Mouse (Mus musculus): ENCODE data around the gene Ap5b1. TPM values are rescaled to one million over a fixed set of nuclear protein-coding genes. Genes with fewer than 3 reads are reported as not detected.

The Ap5b1 gene
- polyA plus RNA-seq, 1 experiment from 2014 or later: 2.9 TPM

DNA sequence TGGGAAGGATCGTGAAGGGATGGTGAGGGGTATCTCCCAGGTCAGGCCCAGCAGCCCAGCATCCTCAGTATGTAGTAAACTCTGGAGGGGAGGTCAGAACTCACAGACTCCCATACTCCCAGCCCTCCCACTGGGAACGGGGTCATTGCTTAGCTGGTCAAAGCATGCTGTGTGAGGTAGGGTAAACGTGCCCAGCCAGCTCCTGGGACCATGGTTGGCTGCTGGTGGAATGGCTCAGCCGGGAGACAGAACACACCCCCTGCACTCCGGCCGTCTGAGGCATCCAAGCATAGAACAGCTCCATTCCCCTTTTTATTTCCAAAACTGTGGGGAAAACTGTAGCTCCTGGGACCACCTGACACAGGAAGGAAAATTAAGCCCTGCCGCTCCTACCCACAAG is 9.7 kb upstream of the Ap5b1 start:
- Histone ChIP-seq H3K9me3 (no peaks in the 10 kb centered on the region), H3K4me1 (replicated peaks) (peaks cover 18% of the 10 kb centered on the region), H3K4me2 (no peak overlapping the region), H3K27ac (no peak overlapping the region), H3K4me3 (no peak overlapping the region), H3K36me3 (no peaks in the 10 kb centered on the region), H3K27me3 (peaks cover 89% of the 10 kb centered on the region), H3K9ac (no peak overlapping the region)
- 44% methylated on average over 7 of the region's 7 CpGs for WGBS
- ATAC-seq (ENCODE audit: low FRiP score): no peak

GRCm38 (mm10) chr19:5558770-5559169 is 9.1 kb upstream of the Ap5b1 start:
- H3K36me3 ChIP-seq: no peaks in the 10 kb centered on the region
- no peak overlapping the region for H3K4me3 ChIP-seq
- ATAC-seq (ENCODE audit: low FRiP score): no peak
- no peak overlapping the region for H3K27ac ChIP-seq
- 56% methylated on average over 8 of the region's 8 CpGs for WGBS
- H3K9ac ChIP-seq: no peak overlapping the region
- no peak overlapping the region for H3K4me2 ChIP-seq
- H3K9me3 ChIP-seq: no peaks in the 10 kb centered on the region
- H3K27me3 ChIP-seq: peaks cover 95% of the 10 kb centered on the region
- H3K4me1 ChIP-seq (replicated peaks): peaks cover 18% of the 10 kb centered on the region

DNA sequence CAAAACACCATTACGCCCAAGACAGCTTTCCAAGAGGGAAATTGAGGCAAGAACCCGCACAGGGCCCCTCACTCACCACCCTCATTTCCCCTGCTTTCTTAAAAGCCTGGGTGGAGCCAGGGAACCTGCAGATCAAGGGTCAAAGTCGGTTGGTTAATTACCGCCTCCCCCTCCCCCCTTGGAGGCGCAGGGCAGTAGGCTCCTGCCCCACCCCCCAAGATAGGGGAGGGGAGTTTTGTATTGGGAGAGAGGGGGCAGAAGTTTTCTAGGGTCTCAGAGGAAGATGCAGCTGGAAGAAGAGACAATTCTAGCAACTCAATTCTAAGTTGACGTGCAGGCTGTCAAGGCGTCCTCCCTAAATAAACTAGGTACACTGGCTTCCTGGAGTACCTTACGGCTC is 8.6 kb upstream of the Ap5b1 start:
- 17% methylated on average over 8 of the region's 8 CpGs for WGBS
- H3K36me3 ChIP-seq: no peaks in the 10 kb centered on the region
- peaks cover 98% of the 10 kb centered on the region for H3K27me3 ChIP-seq
- no peak overlapping the region for H3K27ac ChIP-seq
- ATAC-seq (ENCODE audit: low FRiP score): no peak
- H3K4me3 ChIP-seq: no peak overlapping the region
- H3K4me2 ChIP-seq: no peak overlapping the region
- peaks cover 18% of the 10 kb centered on the region for H3K4me1 ChIP-seq (replicated peaks)
- H3K9ac ChIP-seq: no peak overlapping the region
- H3K9me3 ChIP-seq: no peaks in the 10 kb centered on the region

DNA sequence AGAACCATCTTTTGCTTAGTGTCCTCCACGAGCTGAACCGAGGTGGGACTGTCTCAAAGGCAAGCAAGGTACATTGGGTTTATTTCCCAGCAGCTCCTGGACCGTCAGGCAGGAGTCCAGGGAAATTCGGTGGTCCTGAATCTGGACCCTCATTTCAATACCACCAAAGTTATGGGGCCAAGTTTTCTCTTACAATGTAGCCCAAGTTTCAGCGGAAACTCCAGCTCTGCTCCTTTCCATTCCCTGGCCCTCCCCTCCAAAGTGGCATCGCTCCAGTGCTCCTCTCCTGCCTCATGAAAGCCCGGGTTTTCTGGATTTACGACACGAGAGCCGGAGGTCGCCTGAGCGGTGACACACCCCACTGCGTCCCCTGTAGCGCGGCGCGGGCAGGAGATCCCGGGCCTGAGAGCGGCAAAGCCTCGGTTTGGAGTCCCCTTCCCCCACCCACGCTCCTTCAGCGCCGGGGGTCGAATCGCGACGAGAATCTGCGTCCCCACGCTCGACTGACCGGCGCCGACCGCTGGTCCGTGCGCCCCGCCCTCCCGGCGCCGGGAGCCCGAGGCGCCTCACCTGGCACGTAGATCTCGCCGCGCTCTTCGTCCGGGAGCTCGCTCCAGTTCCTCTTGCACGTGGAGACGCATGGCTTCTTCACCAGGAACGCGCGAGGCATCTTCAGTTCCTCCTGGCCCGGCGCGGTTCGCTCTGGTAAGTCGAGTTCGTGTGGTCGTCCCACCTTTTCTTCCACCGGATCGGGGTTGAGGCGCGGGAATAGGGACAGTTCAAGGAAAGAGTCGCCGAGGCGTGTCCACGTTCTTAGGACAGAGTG is 8.0 kb upstream of the Ap5b1 start:
- under 1% methylated on average over 69 of the region's 69 CpGs for WGBS
- Histone ChIP-seq H3K4me2 (peak overlapping the region; percentile 61), H3K27me3 (peaks cover 100% of the 10 kb centered on the region), H3K36me3 (no peaks in the 10 kb centered on the region), H3K9ac (peak overlapping the region; percentile 51; the same call in 1 of the 2 replicates), H3K27ac (no peak overlapping the region), H3K4me3 (peak overlapping the region; percentile 36), H3K9me3 (no peaks in the 10 kb centered on the region), H3K4me1 (replicated peaks) (peaks cover 18% of the 10 kb centered on the region)
- ATAC-seq (ENCODE audit: low FRiP score): no peak

DNA sequence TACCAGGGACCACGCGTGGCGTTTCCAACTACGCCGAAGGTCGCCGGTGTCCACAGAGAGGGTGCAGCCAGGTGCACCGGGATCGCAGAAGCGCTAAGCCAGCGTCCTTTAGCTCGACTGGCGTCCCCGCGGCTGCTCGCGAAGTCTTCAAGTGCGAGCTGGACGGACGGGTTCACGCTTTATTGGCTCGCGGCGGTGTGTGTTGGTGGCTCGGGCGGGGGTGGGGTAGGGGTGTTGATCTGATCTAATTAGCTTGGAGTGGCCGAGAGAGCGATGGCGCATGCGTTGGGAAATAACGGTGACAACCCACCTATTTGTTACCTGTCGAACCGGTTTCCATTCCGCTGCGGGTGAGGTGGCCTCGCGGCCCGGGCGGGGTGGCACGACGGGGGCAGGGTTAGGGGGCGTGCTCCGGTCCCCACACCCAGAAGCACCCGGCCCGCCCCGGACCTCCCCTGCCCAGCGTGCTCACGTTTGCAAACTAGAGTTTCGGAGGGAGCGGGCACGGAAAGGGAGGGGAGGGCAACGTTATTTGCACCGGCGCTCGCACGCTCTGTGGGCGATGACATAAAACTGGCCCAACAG is 7.3 kb upstream of the Ap5b1 start, which contains the start of gene Ovol1:
TSS of gene Ovol1 (minus strand) at position 190 of the 585 bp plus-strand sequence.
- H3K9ac ChIP-seq: peak within 1 kb of the TSS; percentile 58
- H3K27ac ChIP-seq: no peak within 1 kb of the TSS
- 1% methylated on average over 57 of the region's 57 CpGs for WGBS
- H3K4me1 ChIP-seq (replicated peaks): peaks cover 18% of the 10 kb centered on the region
- no peaks in the 10 kb centered on the region for H3K9me3 ChIP-seq
- H3K27me3 ChIP-seq: peaks cover 100% of the 10 kb centered on the region
- no peaks in the 10 kb centered on the region for H3K36me3 ChIP-seq
- peak within 1 kb of the TSS; percentile 61 for H3K4me2 ChIP-seq
- peak within 1 kb of the TSS; percentile 36 for H3K4me3 ChIP-seq
- ATAC-seq (ENCODE audit: low FRiP score): no peak

- Histone ChIP-seq H3K36me3 (no peaks in the 10 kb centered on the region), H3K27me3 (peaks cover 100% of the 10 kb centered on the region)
- WGBS: 20% methylated on average over 10 of the region's 10 CpGs
These were observed 6.5 kb upstream of the Ap5b1 start for GRCm38 (mm10) chr19:5561252-5561790.

GRCm38 (mm10) chr19:5561886-5562285 is 5.9 kb upstream of the Ap5b1 start:
- no peaks in the 10 kb centered on the region for H3K36me3 ChIP-seq
- H3K4me2 ChIP-seq: no peak overlapping the region
- peaks cover 23% of the 10 kb centered on the region for H3K4me1 ChIP-seq (replicated peaks)
- no peaks in the 10 kb centered on the region for H3K9me3 ChIP-seq
- H3K27ac ChIP-seq: no peak overlapping the region
- no peak for ATAC-seq (ENCODE audit: low FRiP score)
- H3K27me3 ChIP-seq: peaks cover 98% of the 10 kb centered on the region
- H3K9ac ChIP-seq: no peak overlapping the region
- no peak overlapping the region for H3K4me3 ChIP-seq
- WGBS: 60% methylated on average over 3 of the region's 3 CpGs

More at GRCm38 (mm10) chr19:5561252-5561790, 6.5 kb upstream of the Ap5b1 start:
- H3K9me3 ChIP-seq: no peaks in the 10 kb centered on the region
- ATAC-seq (ENCODE audit: low FRiP score): no peak
- peak overlapping the region; percentile 61 for H3K4me2 ChIP-seq
- H3K9ac ChIP-seq: peak overlapping the region; percentile 58; the same call in 1 of the 2 replicates
- H3K4me1 ChIP-seq (replicated peaks): peaks cover 18% of the 10 kb centered on the region
- no peak overlapping the region for H3K27ac ChIP-seq
- peak overlapping the region; percentile 36; the same call in 1 of the 2 replicates for H3K4me3 ChIP-seq

GRCm38 (mm10) chr19:5562776-5563175 is 5.0 kb upstream of the Ap5b1 start:
- peaks cover 89% of the 10 kb centered on the region for H3K27me3 ChIP-seq
- no peak overlapping the region for H3K9ac ChIP-seq
- H3K4me1 ChIP-seq (replicated peaks): peaks cover 30% of the 10 kb centered on the region
- 86% methylated on average over 10 of the region's 10 CpGs for WGBS
- no peaks in the 10 kb centered on the region for H3K36me3 ChIP-seq
- ATAC-seq (ENCODE audit: low FRiP score): no peak
- no peaks in the 10 kb centered on the region for H3K9me3 ChIP-seq
- H3K4me2 ChIP-seq: no peak overlapping the region
- H3K27ac ChIP-seq: no peak overlapping the region
- H3K4me3 ChIP-seq: no peak overlapping the region

DNA sequence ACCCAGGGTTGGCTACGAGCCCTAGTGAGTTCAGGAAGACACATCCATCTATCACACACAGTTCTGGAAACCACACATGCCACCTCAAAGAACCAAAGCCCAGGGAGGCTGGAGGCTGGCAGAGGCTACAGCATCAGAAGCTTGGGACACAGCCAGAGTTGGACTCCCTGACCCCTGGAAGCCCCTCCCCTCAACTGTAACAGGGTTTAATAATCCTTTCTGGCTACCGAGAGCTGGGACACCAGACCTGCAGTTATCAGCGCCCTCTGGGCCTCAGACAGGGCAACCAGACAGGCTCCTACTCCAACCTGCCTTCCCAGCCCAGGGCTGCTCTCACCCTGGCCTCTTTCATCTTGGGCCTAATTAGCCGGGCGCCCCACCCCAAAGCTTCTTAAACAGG is 1.5 kb upstream of the Ap5b1 start:
- H3K4me2 ChIP-seq: no peak overlapping the region
- WGBS: 53% methylated on average over 5 of the region's 5 CpGs

GRCm38 (mm10) chr19:5567180-5567533 is 668 bp upstream of the Ap5b1 start:
- H3K9ac ChIP-seq: peak overlapping the region; percentile 85
- WGBS: 1% methylated on average over 25 of the region's 26 CpGs
- H3K9me3 ChIP-seq: no peaks in the 10 kb centered on the region
- H3K27me3 ChIP-seq: peaks cover 56% of the 10 kb centered on the region
- peak overlapping the region; percentile 86 for H3K4me2 ChIP-seq
- ATAC-seq (ENCODE audit: low FRiP score): no peak; the same call in 1 of the 2 replicates
- peaks cover 20% of the 10 kb centered on the region for H3K36me3 ChIP-seq
- peaks cover 29% of the 10 kb centered on the region for H3K4me1 ChIP-seq (replicated peaks)
- peak overlapping the region; percentile 89 for H3K27ac ChIP-seq
- peak overlapping the region; percentile 69 for H3K4me3 ChIP-seq

More for the DNA sequence above, 1.5 kb upstream of the Ap5b1 start:
- no peak overlapping the region for H3K4me3 ChIP-seq
- peaks cover 64% of the 10 kb centered on the region for H3K27me3 ChIP-seq
- ATAC-seq (ENCODE audit: low FRiP score): no peak
- peaks cover 20% of the 10 kb centered on the region for H3K36me3 ChIP-seq
- no peak overlapping the region for H3K27ac ChIP-seq
- peaks cover 29% of the 10 kb centered on the region for H3K4me1 ChIP-seq (replicated peaks)
- no peaks in the 10 kb centered on the region for H3K9me3 ChIP-seq
- H3K9ac ChIP-seq: no peak overlapping the region

- peaks cover 44% of the 10 kb centered on the region for H3K27me3 ChIP-seq
- ATAC-seq (ENCODE audit: low FRiP score): peak; percentile 22
- peak overlapping the region; percentile 89; the same call in 1 of the 2 replicates for H3K27ac ChIP-seq
- WGBS: 8% methylated on average over 27 of the region's 27 CpGs
- H3K4me2 ChIP-seq: peak overlapping the region; percentile 86
- peak overlapping the region; percentile 69 for H3K4me3 ChIP-seq
- H3K9ac ChIP-seq: peak overlapping the region; percentile 85
- H3K9me3 ChIP-seq: no peaks in the 10 kb centered on the region
- peaks cover 29% of the 10 kb centered on the region for H3K4me1 ChIP-seq (replicated peaks)
- peaks cover 20% of the 10 kb centered on the region for H3K36me3 ChIP-seq
These were observed 780 bp downstream of the Ap5b1 start for GRCm38 (mm10) chr19:5568470-5569140.

GRCm38 (mm10) chr19:5569521-5569920 is 1.7 kb downstream of the Ap5b1 start:
- 95% methylated on average over 10 of the region's 10 CpGs for WGBS
- 0 out of 2 replicates have a peak overlapping the region, but pooled peaks have one; percentile 62 for H3K9ac ChIP-seq
- no peak overlapping the region for H3K4me2 ChIP-seq
- peaks cover 35% of the 10 kb centered on the region for H3K27me3 ChIP-seq
- ATAC-seq (ENCODE audit: low FRiP score): no peak
- no peaks in the 10 kb centered on the region for H3K9me3 ChIP-seq
- no peak overlapping the region for H3K27ac ChIP-seq
- H3K4me3 ChIP-seq: no peak overlapping the region
- peaks cover 29% of the 10 kb centered on the region for H3K4me1 ChIP-seq (replicated peaks)
- H3K36me3 ChIP-seq: peaks cover 20% of the 10 kb centered on the region

Data from hindbrain, embryonic 13.5 days (tissue).